Mouse (Mus musculus) ovary, postnatal 36 days (tissue): ENCODE results near the gene 4930451I11Rik.
A peak's percentile ranks its signal among the peaks of the same experiment; 100 is the strongest.

Source experiments
- DNase-seq: peaks from one replicate; pipeline ENCODE4 v3.0.0; 2022; ENCODE audit warnings: low spot score, mixed read lengths

4930451I11Rik gene

GRCm38 (mm10) chr7:126833294-126833693 is 1.9 kb upstream of the 4930451I11Rik start:
- DNase-seq: no peak

- DNase-seq: peak; percentile 69
Observed at GRCm38 (mm10) chr7:126832036-126832598, 678 bp upstream of the 4930451I11Rik start.

- no peak for DNase-seq
Observed at GRCm38 (mm10) chr7:126825952-126826351, 5.5 kb downstream of the 4930451I11Rik start.

GRCm38 (mm10) chr7:126825403-126825802 is 6.0 kb downstream of the 4930451I11Rik start:
- DNase-seq: no peak

- no peak for DNase-seq
Observed at GRCm38 (mm10) chr7:126823940-126824339, 7.5 kb downstream of the 4930451I11Rik start.

- no peak for DNase-seq
Observed at GRCm38 (mm10) chr7:126823202-126823711, 8.2 kb downstream of the 4930451I11Rik start.

- DNase-seq: no peak
Observed at GRCm38 (mm10) chr7:126822741-126823140, 8.7 kb downstream of the 4930451I11Rik start.

GRCm38 (mm10) chr7:126821835-126822511 is 9.5 kb downstream of the 4930451I11Rik start:
- DNase-seq: peak; percentile 78

- no peak for DNase-seq
Observed at GRCm38 (mm10) chr7:126818818-126819217, 12.6 kb downstream of the 4930451I11Rik start.

- no peak for DNase-seq
Observed at GRCm38 (mm10) chr7:126817595-126817994, 13.8 kb downstream of the 4930451I11Rik start.

- DNase-seq: no peak
Observed at GRCm38 (mm10) chr7:126816494-126816893, 14.9 kb downstream of the 4930451I11Rik start.

- no peak for DNase-seq
Observed at GRCm38 (mm10) chr7:126815726-126816222, 15.7 kb downstream of the 4930451I11Rik start.

GRCm38 (mm10) chr7:126809723-126810369 is 21.6 kb downstream of the 4930451I11Rik start:
- DNase-seq: no peak

GRCm38 (mm10) chr7:126808703-126809455 is 22.6 kb downstream of the 4930451I11Rik start:
- peak; percentile 87 for DNase-seq

GRCm38 (mm10) chr7:126807405-126807804 is 24.0 kb downstream of the 4930451I11Rik start:
- no peak for DNase-seq

- no peak for DNase-seq
Observed at GRCm38 (mm10) chr7:126806956-126807355, 24.5 kb downstream of the 4930451I11Rik start.

GRCm38 (mm10) chr7:126803751-126804150 is 27.7 kb downstream of the 4930451I11Rik start:
- no peak for DNase-seq

- no peak for DNase-seq
Observed at GRCm38 (mm10) chr7:126803181-126803580, 28.3 kb downstream of the 4930451I11Rik start.

GRCm38 (mm10) chr7:126802134-126802889 is 29.1 kb downstream of the 4930451I11Rik start:
- no peak for DNase-seq

- DNase-seq: no peak
Observed at GRCm38 (mm10) chr7:126801057-126801422, 30.4 kb downstream of the 4930451I11Rik start.
